Mouse (Mus musculus) heart, postnatal 25 days (tissue): Measurements from ENCODE around the gene Rflna. TPM values are rescaled to one million over a fixed set of nuclear protein-coding genes. Genes with fewer than 3 reads are reported as not detected.
A peak's percentile ranks its signal among the peaks of the same experiment; 100 is the strongest.

Experiments
- DNase-seq: peaks from one replicate; pipeline ENCODE4 v3.0.0; 2022; ENCODE audit warnings: low spot score
- intact Hi-C: fragments of 180-260 bp; cut with DNase I; formaldehyde crosslinking; loops from one replicate; pipeline ENCODE4 v1.15.1; 2025
- total RNA-seq, 2 experiments: library from RNA; stranded (reverse); gene quantifications; 2 replicates each; pipeline ENCODE4 v1.2.3; 2021

Rflna gene
- under 1 TPM; 0.26 to 0.31 TPM for total RNA-seq

GRCm38 (mm10) chr5:125002969-125003872 lies at the start of gene Rflna:
TSS of gene Rflna (plus strand) at chr5:125003221.
- intact Hi-C loops: no loop called here
- DNase-seq: no peak

- intact Hi-C loops: no loop called here
- DNase-seq: no peak
Measured at GRCm38 (mm10) chr5:124954404-124955305, 48.4 kb upstream of the Rflna start.

DNA sequence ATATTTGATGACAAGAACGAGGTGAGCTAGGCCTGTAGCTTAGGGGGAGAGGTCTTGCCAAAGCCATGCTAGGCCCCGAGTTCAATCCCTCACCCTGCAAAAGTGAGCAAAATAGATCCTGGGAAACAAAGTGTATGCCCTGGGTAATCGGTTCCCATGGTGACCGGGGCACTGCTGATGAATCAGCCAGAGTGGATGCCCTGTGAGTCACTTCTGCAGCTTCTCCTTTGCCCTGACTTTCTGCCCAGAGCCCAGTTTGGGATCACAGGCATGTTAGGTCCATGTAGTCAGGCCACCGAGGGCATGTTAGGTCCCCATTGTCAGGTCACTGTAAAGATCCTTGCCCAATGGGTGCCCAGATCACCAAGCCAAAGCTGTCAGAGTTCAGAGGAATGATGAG lies 45.5 kb upstream of the Rflna start:
- no peak for DNase-seq
- intact Hi-C loops: no loop called here

DNA sequence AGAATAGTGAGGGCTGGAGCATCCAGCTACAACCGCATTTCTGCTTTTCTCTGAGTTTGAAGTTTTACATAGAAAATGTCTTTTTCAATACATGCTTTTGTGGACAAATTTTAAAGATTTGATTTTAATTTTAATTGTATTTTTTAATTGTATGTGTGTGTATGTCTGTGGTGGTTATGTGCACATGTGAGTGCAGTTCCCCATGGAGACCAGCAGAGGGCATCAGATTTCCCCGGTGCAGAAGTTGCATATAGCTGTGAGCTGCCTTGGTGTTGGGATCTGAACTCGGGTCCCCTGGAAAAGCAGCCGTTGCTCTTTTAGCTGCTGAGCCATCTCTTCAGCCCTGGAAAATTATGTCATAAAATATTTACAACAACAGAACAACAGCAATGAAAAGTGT lies 43.9 kb upstream of the Rflna start:
- DNase-seq: no peak
- intact Hi-C loops: no loop called here

DNA sequence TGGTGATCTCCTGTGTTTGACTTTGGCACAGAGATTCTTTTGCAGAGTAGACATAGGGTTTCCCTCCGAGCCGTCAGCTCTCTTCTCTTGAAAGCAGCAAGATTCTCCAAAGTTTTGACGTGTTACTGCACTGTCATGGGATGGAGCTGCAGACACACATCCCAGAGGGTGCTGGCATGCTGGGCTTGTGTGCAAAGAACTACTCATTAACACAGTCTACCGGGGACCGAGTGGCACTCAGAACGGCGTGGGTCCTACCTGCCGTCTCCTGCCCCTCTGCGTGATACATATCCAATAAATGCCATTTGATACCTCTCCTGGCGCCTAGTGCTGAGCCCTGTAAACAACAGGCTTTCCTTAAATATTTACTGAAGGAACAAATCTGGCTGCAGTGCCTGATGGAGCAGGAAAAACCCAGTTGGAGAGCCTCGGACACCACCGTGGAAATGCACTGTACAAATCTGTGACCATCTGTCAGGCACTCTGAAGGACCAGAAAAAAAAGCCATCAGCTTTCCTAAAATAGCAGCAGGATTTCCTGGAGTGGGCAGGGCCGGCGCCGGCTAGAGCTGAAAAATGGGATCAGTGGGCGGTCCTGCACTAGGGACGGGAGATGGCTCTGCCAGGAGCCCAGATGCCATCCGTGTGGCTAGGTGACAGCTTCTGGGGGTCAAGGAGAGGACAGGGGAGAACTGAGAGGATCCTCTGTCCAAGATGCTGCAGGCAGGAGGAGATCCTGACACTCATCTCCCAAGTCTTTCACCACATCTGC lies 42.7 kb upstream of the Rflna start:
- intact Hi-C loops: loop anchor here (2.0 kb wide), 1 partner anchor 32 kb away; no protein-coding TSS in a partner anchor
- DNase-seq: peak; percentile 61

DNA sequence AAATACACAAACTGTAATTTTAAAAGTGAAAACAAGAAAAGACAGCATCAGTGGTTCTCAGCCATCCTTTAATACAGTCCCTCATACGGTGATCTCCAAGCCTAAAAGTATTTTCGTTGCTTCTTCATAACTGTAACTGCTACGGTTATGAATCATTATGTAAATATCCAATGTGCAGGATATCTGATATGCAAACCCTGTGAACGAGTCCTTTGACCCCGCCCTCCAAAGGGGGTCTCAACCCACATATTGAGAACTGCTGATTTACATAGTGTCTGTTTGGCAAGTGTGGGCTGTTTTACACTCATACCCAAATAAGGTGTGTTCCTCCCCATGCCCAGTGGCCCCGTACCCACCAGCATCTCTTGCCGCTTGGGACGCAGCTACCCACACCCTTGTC lies 41.6 kb upstream of the Rflna start:
- no peak for DNase-seq
- intact Hi-C loops: loop anchor here (2.0 kb wide), 1 partner anchor 31 kb away; no protein-coding TSS in a partner anchor

- no peak for DNase-seq
Measured at GRCm38 (mm10) chr5:124962761-124963160, 40.3 kb upstream of the Rflna start.

GRCm38 (mm10) chr5:124963806-124964672 lies 39.0 kb upstream of the Rflna start:
- intact Hi-C loops: no loop called here
- DNase-seq: peak; percentile 23

More at GRCm38 (mm10) chr5:124962761-124963160, 40.3 kb upstream of the Rflna start:
- intact Hi-C loops: no loop called here

DNA sequence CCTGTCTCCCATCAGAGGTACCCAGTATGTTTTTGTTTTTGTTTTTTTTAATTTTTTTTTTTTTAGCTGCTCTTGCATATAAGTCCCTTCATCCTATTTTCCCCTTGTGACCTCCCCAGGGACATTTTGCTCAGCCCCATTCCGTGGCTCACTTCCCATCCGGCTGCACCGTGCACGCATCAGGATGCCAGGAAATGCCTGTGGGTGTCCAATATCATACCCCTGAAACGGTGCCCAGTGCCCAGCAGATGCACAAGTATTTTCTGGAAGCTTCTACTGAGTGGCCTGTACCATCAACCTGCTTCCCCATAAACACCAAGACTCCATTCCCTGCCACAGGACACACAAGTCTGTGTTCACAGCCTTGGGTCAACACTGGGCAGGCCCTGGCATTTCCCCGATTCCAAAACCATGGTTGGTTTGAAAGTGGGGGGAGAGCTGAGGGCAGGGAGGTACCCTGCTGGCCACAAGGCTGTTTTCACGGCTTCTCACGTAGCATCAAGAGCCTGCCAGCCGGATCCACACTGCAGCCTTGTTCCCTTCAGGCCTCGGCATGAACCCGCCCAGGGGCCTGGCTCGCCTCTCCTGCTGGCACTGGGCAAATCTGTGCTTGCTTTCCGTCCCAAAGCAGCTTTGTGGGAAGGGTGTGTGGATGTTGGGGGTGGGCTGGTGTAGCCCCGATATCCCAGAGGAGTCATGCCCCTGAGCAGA lies 36.2 kb upstream of the Rflna start:
- no peak for DNase-seq
- intact Hi-C loops: no loop called here

DNA sequence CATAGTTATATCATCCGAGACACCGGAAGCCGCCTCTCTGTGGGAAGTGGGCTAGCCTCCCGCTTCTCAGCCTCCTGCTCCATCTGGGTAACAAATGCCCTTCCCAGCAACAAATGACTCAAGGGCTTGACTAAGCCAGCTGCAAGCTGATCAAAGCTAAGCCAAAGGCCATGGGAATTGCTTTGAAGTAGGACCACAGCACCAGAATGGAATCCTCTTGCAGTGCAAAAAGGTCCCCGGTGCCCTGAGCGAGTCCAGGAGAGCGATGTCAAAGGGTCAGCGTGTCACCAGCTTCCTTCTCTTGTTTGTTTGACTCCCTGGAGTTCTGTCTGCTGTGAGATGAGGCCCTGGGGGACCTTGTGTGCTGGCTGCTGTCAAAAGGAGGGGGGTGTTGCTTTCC lies 33.2 kb upstream of the Rflna start:
- intact Hi-C loops: no loop called here
- DNase-seq: no peak

GRCm38 (mm10) chr5:124986222-124986621 lies 16.8 kb upstream of the Rflna start:
- intact Hi-C loops: no loop called here
- no peak for DNase-seq

GRCm38 (mm10) chr5:124986656-124987055 lies 16.4 kb upstream of the Rflna start:
- no peak for DNase-seq
- intact Hi-C loops: no loop called here

DNA sequence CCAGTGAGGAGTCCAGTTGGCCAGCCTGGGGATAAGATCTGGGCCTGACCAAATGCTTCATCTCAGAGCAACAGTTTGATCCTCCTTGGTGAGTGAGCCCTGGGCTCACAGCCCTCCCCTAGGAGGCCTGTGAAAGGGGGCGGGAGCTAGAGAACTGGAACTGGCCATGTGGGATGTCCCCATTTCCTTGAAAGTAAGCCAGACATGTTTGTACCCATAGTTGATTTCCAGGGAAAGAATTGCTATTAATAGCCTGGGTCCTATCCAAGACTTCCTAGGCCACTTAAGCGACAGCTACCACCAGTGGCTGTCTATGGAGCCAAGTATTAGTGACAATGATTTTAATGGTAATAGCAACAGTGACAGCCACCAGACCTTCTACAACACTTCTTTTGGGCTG lies 13.3 kb upstream of the Rflna start:
- no peak for DNase-seq
- intact Hi-C loops: no loop called here

DNA sequence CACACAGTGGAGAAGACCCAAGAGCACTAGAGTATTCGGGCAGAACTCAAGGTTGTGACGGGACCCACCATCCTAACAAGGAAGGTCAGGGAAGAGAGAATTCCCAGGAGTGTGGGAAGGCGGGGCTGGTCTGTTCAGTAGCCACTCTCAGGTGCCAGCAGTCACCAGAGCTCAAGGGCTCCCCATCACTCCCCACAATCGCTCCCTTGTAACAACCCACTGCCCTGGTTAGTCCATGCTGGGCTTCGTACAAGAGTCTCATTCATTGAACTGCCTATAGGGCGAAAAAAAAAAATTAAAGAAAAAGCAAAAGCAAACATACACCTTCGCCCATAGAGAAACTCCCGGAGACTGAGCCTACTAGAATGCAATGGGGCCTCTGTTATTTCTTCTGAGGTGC lies 10.7 kb upstream of the Rflna start:
- no peak for DNase-seq
- intact Hi-C loops: loop anchor here (2.0 kb wide), 1 partner anchor 32 kb away; no protein-coding TSS in a partner anchor

DNA sequence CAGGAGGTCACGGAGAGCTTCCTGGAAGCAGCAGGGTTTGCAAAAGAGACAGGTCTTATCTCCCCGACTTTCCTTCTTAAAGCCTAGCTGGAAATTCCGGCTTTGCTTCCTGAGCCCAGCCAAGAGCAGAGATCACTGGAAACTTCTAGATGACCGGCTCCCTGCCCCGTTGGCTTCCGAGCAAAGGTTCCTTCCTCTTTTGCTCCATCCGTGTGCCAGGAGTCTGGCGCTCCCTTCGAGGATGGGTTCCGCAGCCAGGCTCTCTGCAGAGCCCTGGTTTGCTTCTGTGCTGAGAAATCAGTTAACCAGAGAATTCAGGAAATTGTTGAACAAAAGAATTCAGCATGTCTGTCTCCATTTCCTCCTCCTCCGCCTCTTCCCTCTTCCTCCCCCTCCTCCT lies 10.1 kb upstream of the Rflna start:
- no peak for DNase-seq
- intact Hi-C loops: loop anchor here (2.0 kb wide), 1 partner anchor 32 kb away; no protein-coding TSS in a partner anchor

- no peak for DNase-seq
- intact Hi-C loops: no loop called here
Measured at GRCm38 (mm10) chr5:124996816-124997215, 6.2 kb upstream of the Rflna start.

GRCm38 (mm10) chr5:124997913-124998312 lies 5.1 kb upstream of the Rflna start:
- no peak for DNase-seq
- intact Hi-C loops: no loop called here

DNA sequence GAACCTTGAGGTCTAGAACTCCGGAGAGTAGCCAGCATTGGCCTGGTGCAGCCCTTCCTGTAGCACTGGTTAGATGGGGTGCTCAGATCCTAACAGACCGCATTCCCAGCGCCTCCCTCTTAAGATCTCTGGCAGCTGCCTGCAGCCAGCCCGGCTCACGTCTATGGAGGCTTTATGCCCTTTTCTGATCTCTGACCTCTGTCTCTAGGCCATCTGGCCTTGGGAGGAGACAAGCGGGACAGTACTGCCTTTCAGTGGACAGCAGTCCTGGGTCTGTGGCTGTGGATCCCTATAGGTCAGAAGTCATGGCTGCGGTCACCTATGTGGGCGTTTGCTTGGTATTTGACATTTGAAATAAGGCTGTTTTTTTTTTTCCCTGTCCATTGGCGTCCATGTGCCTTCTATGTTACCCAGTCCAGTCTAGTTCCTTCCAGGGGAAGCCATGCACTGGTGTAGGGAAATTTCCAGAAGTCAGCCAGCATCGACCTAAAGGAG lies 2.2 kb upstream of the Rflna start:
- intact Hi-C loops: no loop called here
- no peak for DNase-seq
